Mouse (Mus musculus): ENCODE data around the gene Cd2. TPM values are rescaled to one million over a fixed set of nuclear protein-coding genes. Genes with fewer than 3 reads are reported as not detected.

Gene Cd2
- not detected in 2 replicates for polyA plus RNA-seq (2014; fragmentation: Nextera tagmentation; extraction: Ambion mirVana)

- DNase-seq (ENCODE audit: low spot score) (no peak), ATAC-seq (ENCODE audit: low FRiP score) (no peak)
- Histone ChIP-seq H3K4me3 (replicated peaks; ENCODE audit: low read length) (no peak within 1 kb of the TSS), H3K36me3 (replicated peaks; ENCODE audit: control insufficient read depth, insufficient read depth) (no peaks in the 10 kb centered on the region), H3K9me3 (ENCODE audit: control insufficient read depth, low read length) (no peaks in the 10 kb centered on the region), H3K27me3 (ENCODE audit: control insufficient read depth, insufficient read depth, low read length) (no peaks in the 10 kb centered on the region), H3K4me1 (replicated peaks; ENCODE audit: control insufficient read depth, insufficient read depth, low read length) (no peaks in the 10 kb centered on the region), H3K4me2 (replicated peaks) (no peak within 1 kb of the TSS), H3K9ac (no peak within 1 kb of the TSS), H3K27ac (no peak within 1 kb of the TSS)
- WGBS: 33% methylated on average over 4 of the region's 4 CpGs
Observed at GRCm38 (mm10) chr3:101287911-101288311, at the start of gene Cd2. Gene Cd2, minus strand, starts transcription at chr3:101287939.

GRCm38 (mm10) chr3:101328617-101329016 lies 40.9 kb upstream of the Cd2 start:
- Histone ChIP-seq H3K9me3 (ENCODE audit: control insufficient read depth, low read length) (no peaks in the 10 kb centered on the region), H3K27me3 (ENCODE audit: control insufficient read depth, insufficient read depth, low read length) (no peaks in the 10 kb centered on the region), H3K4me1 (replicated peaks; ENCODE audit: control insufficient read depth, insufficient read depth, low read length) (no peaks in the 10 kb centered on the region), H3K27ac (no peak overlapping the region), H3K9ac (no peak overlapping the region), H3K4me2 (replicated peaks) (no peak overlapping the region), H3K4me3 (replicated peaks; ENCODE audit: low read length) (no peak overlapping the region), H3K36me3 (replicated peaks; ENCODE audit: control insufficient read depth, insufficient read depth) (no peaks in the 10 kb centered on the region)
- ATAC-seq (ENCODE audit: low FRiP score): no peak
- DNase-seq (ENCODE audit: low spot score): no peak
- WGBS: 92% methylated on average over 7 of the region's 7 CpGs

DNA sequence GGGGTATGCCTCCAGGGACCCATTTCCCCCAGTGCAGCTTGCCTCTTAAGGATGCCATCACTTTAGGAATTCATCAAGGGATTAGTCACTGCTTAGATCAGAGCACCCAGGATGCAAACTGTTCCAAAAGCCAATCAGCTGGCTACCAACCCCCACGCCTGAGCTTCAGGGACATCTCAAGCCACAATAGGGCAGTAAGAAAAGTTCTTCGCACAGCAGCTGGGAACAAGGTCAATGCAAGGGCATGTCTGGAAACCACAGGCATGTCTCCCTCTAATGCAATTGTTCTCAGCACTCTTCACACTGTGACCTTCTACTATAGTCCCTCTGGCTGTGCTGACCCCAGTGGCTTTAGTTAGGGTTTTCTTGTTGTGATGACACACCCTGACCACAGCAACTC lies 39.5 kb upstream of the Cd2 start:
- H3K4me3 ChIP-seq (replicated peaks; ENCODE audit: low read length): no peak overlapping the region
- no peaks in the 10 kb centered on the region for H3K9me3 ChIP-seq (ENCODE audit: control insufficient read depth, low read length)
- no peak overlapping the region for H3K4me2 ChIP-seq (replicated peaks)
- H3K27me3 ChIP-seq (ENCODE audit: control insufficient read depth, insufficient read depth, low read length): no peaks in the 10 kb centered on the region
- no peak for DNase-seq (ENCODE audit: low spot score)
- no peaks in the 10 kb centered on the region for H3K4me1 ChIP-seq (replicated peaks; ENCODE audit: control insufficient read depth, insufficient read depth, low read length)
- 63% methylated on average over 2 of the region's 2 CpGs for WGBS
- no peak overlapping the region for H3K9ac ChIP-seq
- no peak overlapping the region for H3K27ac ChIP-seq
- ATAC-seq (ENCODE audit: low FRiP score): no peak
- no peaks in the 10 kb centered on the region for H3K36me3 ChIP-seq (replicated peaks; ENCODE audit: control insufficient read depth, insufficient read depth)

- no peaks in the 10 kb centered on the region for H3K4me1 ChIP-seq (replicated peaks; ENCODE audit: control insufficient read depth, insufficient read depth, low read length)
- H3K4me2 ChIP-seq (replicated peaks): no peak overlapping the region
- ATAC-seq (ENCODE audit: low FRiP score) (no peak), DNase-seq (ENCODE audit: low spot score) (no peak)
- no peak overlapping the region for H3K9ac ChIP-seq
- H3K27me3 ChIP-seq (ENCODE audit: control insufficient read depth, insufficient read depth, low read length): no peaks in the 10 kb centered on the region
- WGBS: 80% methylated on average over 10 of the region's 10 CpGs
- H3K27ac ChIP-seq: no peak overlapping the region
- H3K36me3 ChIP-seq (replicated peaks; ENCODE audit: control insufficient read depth, insufficient read depth): no peaks in the 10 kb centered on the region
- H3K4me3 ChIP-seq (replicated peaks; ENCODE audit: low read length): no peak overlapping the region
- no peaks in the 10 kb centered on the region for H3K9me3 ChIP-seq (ENCODE audit: control insufficient read depth, low read length)
Observed at GRCm38 (mm10) chr3:101322437-101322836, 34.7 kb upstream of the Cd2 start.

DNA sequence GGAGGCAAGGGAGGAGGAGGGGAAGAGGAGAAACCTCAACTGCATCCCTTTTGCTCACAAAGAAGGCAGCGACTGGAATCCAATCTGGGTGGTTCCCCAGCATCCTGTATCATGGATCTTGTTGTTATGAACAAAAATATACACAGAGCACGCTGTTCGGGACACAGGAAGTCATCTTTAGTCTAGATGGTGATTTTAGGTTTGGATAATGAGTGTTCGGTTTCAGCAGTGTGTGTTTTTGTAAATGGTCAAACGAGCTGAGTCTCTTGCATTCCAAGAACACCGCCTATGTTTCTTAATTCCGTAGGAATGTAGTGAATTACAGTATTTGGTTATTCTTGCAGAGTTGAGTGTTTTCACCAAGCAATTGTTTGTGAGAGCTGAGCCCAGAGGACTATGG lies 33.1 kb upstream of the Cd2 start:
- H3K4me3 ChIP-seq (replicated peaks; ENCODE audit: low read length): no peak overlapping the region
- ATAC-seq (ENCODE audit: low FRiP score) (no peak), DNase-seq (ENCODE audit: low spot score) (no peak)
- no peaks in the 10 kb centered on the region for H3K27me3 ChIP-seq (ENCODE audit: control insufficient read depth, insufficient read depth, low read length)
- no peaks in the 10 kb centered on the region for H3K36me3 ChIP-seq (replicated peaks; ENCODE audit: control insufficient read depth, insufficient read depth)
- H3K9ac ChIP-seq: no peak overlapping the region
- no peak overlapping the region for H3K27ac ChIP-seq
- H3K4me2 ChIP-seq (replicated peaks): no peak overlapping the region
- no peaks in the 10 kb centered on the region for H3K4me1 ChIP-seq (replicated peaks; ENCODE audit: control insufficient read depth, insufficient read depth, low read length)
- 83% methylated on average over 7 of the region's 7 CpGs for WGBS
- H3K9me3 ChIP-seq (ENCODE audit: control insufficient read depth, low read length): no peaks in the 10 kb centered on the region

GRCm38 (mm10) chr3:101318516-101319170 lies 30.9 kb upstream of the Cd2 start:
- H3K4me3 ChIP-seq (replicated peaks; ENCODE audit: low read length): no peak overlapping the region
- H3K27me3 ChIP-seq (ENCODE audit: control insufficient read depth, insufficient read depth, low read length): no peaks in the 10 kb centered on the region
- no peak overlapping the region for H3K27ac ChIP-seq
- no peak overlapping the region for H3K4me2 ChIP-seq (replicated peaks)
- 95% methylated on average over 6 of the region's 6 CpGs for WGBS
- no peak overlapping the region for H3K9ac ChIP-seq
- H3K4me1 ChIP-seq (replicated peaks; ENCODE audit: control insufficient read depth, insufficient read depth, low read length): no peaks in the 10 kb centered on the region
- no peaks in the 10 kb centered on the region for H3K36me3 ChIP-seq (replicated peaks; ENCODE audit: control insufficient read depth, insufficient read depth)
- DNase-seq (ENCODE audit: low spot score): no peak
- H3K9me3 ChIP-seq (ENCODE audit: control insufficient read depth, low read length): no peaks in the 10 kb centered on the region
- no peak for ATAC-seq (ENCODE audit: low FRiP score)

- Histone ChIP-seq H3K9ac (no peak overlapping the region), H3K36me3 (replicated peaks; ENCODE audit: control insufficient read depth, insufficient read depth) (no peaks in the 10 kb centered on the region), H3K4me3 (replicated peaks; ENCODE audit: low read length) (no peak overlapping the region), H3K9me3 (ENCODE audit: control insufficient read depth, low read length) (no peaks in the 10 kb centered on the region), H3K4me2 (replicated peaks) (no peak overlapping the region), H3K27ac (no peak overlapping the region), H3K27me3 (ENCODE audit: control insufficient read depth, insufficient read depth, low read length) (no peaks in the 10 kb centered on the region), H3K4me1 (replicated peaks; ENCODE audit: control insufficient read depth, insufficient read depth, low read length) (no peaks in the 10 kb centered on the region)
- ATAC-seq (ENCODE audit: low FRiP score) (no peak), DNase-seq (ENCODE audit: low spot score) (no peak)
- 70% methylated on average over 6 of the region's 6 CpGs for WGBS
Observed at GRCm38 (mm10) chr3:101318115-101318514, 30.4 kb upstream of the Cd2 start.

DNA sequence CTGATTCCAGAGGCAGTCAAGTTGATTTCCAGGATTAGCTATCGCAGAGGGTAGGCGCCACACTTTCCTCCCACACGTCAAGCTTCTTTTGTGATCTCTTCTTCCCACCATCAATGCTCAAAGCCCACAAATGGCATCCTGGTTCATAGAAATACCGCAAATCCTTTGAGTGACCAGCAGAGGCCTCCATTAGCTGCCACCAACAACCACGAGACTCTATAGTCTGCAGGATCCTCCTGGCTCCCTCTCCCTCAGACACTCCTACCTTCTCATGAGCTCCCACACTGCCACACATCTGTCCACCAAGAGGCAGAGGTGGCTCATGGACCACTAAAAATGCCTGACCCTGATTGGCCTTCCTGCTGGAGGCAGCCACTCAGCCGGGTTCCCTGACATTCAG lies 27.2 kb upstream of the Cd2 start:
- H3K4me2 ChIP-seq (replicated peaks): no peak overlapping the region
- no peaks in the 10 kb centered on the region for H3K27me3 ChIP-seq (ENCODE audit: control insufficient read depth, insufficient read depth, low read length)
- no peaks in the 10 kb centered on the region for H3K9me3 ChIP-seq (ENCODE audit: control insufficient read depth, low read length)
- no peak overlapping the region for H3K27ac ChIP-seq
- no peak for ATAC-seq (ENCODE audit: low FRiP score)
- WGBS: 75% methylated on average over 6 of the region's 6 CpGs
- no peaks in the 10 kb centered on the region for H3K4me1 ChIP-seq (replicated peaks; ENCODE audit: control insufficient read depth, insufficient read depth, low read length)
- DNase-seq (ENCODE audit: low spot score): no peak
- H3K36me3 ChIP-seq (replicated peaks; ENCODE audit: control insufficient read depth, insufficient read depth): no peaks in the 10 kb centered on the region
- H3K9ac ChIP-seq: no peak overlapping the region
- H3K4me3 ChIP-seq (replicated peaks; ENCODE audit: low read length): no peak overlapping the region

DNA sequence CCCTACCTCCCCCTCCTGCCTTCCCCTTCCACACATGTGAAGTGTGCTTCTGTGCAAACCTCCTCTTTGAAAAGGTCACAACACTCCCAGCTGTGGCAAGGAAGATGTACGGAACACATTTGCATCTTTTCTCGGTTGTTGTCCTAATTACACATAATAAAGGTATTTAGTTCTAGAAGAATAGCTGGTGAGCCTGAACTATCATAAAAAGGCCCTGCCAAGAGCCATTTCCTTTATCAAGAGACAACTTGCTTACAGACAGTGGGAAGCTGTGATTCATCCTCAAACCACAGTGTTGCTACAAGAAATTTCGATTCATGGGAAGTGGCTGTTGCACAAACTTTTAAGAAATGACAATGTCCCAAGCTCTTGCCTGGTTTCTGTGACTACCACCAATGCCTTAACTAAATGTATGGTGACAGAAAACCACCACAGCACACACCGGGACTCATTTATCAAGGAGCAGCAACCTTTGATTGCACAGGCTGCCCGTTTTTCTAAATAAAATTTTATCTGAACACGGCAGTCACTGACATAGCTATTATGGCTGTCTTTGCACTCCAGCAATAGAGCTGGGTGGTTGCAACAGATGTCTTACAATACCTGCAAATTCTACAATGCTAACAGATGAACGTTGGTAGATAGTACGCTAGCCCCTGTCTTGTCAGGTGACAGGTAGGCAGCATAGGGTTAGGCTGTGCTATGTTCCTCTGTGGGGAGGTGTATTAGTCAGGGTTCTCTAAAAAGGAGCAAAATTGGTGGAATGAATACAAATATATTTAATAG lies 25.7 kb upstream of the Cd2 start:
- Histone ChIP-seq H3K9ac (no peak overlapping the region), H3K27me3 (ENCODE audit: control insufficient read depth, insufficient read depth, low read length) (no peaks in the 10 kb centered on the region), H3K9me3 (ENCODE audit: control insufficient read depth, low read length) (no peaks in the 10 kb centered on the region), H3K4me1 (replicated peaks; ENCODE audit: control insufficient read depth, insufficient read depth, low read length) (no peaks in the 10 kb centered on the region), H3K4me2 (replicated peaks) (no peak overlapping the region), H3K36me3 (replicated peaks; ENCODE audit: control insufficient read depth, insufficient read depth) (no peaks in the 10 kb centered on the region), H3K4me3 (replicated peaks; ENCODE audit: low read length) (no peak overlapping the region), H3K27ac (no peak overlapping the region)
- DNase-seq (ENCODE audit: low spot score) (no peak), ATAC-seq (ENCODE audit: low FRiP score) (no peak)
- WGBS: 82% methylated on average over 8 of the region's 8 CpGs

Measured in hindbrain, embryonic 14.5 days (tissue).